Mouse (Mus musculus) lung, postnatal 36 days (tissue): ENCODE measurements around the gene Nln.
A peak's percentile ranks its signal among the peaks of the same experiment; 100 is the strongest.

Experiments used
- DNase-seq: peaks from one replicate; pipeline ENCODE4 v3.0.0; 2022; ENCODE audit warnings: mixed read lengths

The Nln gene

GRCm38 (mm10) chr13:104041481-104041880, 67.9 kb downstream of the Nln start:
- no peak for DNase-seq

DNA sequence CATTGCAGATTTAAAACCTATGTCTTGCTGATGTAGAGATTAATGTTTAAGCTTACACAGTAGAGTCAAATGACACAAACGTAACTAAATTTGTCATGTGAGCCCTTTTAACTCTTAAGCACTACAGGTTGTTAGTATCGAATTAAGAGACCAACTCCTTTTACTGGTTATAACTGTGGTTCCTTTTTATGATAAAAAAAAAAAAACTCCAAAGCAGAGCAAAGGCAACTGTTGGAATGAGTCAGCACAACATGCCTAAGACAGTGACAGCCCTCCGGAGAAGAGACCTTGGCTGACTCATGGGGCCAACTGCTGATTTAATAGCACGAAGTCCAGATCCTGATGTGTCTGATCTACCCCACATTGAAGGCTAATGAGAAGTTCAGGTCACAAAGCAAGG, 68.5 kb downstream of the Nln start:
- DNase-seq: no peak

DNA sequence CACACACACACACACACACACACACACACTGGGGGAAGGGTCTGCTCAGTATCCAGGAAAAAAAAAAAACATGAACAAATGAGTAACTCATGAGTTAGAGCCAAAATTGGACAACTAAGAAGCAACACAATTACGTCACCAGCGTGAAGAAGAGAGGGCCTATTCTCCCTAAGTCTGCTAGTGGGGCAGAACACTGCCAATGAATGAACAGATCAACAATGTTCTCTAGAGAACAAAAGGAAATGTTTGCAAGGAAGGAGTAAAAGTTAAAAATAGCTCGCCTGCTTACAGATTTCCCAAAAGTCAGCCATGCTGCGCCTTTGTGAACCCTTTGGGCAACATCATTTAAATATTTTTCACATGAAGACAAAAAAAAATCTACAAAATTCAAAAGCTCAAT, 69.6 kb downstream of the Nln start:
- no peak for DNase-seq

DNA sequence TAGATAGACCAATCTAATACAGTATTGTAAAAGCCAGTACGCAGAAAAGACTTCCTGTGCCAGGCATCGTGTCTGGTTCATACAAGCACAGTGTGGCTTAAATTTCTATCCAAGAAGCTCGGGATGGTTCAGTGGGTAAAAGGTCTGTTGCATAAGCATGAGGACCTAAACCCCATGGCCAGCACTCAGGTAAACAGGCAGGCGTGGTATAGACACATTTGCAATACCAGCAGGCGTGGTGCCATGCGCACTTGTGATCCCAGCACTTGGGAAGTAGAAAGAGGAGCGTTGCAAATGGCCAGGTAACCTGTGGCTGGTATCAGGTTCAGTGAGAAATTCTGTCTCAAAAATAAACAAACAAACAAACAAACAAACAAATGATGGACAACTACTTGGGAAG, 70.5 kb downstream of the Nln start:
- peak; percentile 73 for DNase-seq

DNA sequence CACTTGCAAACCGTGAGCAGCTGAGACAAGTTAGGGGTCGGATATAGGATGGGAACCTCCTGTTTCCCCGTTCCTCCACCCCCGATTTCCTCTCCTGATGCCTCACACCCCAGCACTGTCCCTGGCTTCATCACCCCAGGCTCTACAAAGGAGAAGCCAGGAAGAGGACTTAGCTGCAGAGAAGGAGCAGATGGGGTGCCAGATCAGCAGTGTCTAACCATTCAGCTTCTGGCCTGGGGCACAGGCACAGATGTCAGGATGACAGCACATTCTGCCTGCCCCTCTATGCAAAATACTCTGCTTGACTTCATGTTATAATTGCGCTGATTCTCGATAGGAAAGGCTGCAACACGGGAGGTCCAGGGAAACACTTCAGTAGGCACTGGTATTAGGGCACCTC, 71.1 kb downstream of the Nln start:
- no peak for DNase-seq

GRCm38 (mm10) chr13:104037531-104038290, 71.7 kb downstream of the Nln start:
- peak; percentile 82 for DNase-seq

DNA sequence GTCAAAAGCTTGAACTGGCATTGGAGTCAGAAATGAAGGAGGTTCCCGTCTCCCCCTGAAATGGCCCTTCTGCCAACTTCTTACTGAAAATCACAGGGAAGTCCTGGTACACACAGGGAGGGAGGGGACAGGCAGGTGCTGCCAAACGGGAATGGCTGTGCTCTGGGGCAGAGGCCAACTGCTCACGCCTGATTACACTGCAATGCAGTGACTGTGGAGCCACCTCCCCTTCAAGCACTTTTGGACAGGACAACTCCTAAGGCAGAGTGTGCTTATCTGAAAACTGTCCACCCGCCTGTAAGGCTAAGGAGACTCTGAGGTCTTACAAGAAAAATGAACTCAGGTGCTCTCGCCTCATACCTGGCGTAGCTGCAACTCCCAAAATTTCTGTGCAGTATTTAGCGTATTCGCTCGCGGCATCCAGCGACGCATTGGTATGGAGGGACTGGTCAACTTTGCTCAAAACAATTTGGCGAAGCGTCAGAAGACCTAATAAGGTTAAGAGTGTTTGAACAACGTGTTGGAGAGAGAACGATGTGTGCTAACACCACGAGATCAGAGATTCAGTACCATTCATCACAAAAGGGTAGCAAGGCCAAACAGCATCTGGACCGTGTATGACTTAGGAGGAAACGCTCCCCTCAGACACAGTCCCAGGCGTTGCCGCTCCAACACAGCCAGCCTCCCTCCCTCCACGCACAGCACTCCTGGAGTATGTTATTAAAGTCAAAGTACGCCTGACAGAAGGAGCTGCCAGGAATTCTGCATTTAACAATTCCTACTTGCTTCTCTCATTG, 72.7 kb downstream of the Nln start:
- peak; percentile 88 for DNase-seq

- no peak for DNase-seq
Measured at GRCm38 (mm10) chr13:104035651-104036050, 73.8 kb downstream of the Nln start.

- peak; percentile 37 for DNase-seq
Measured at GRCm38 (mm10) chr13:104034854-104035253, 74.6 kb downstream of the Nln start.

DNA sequence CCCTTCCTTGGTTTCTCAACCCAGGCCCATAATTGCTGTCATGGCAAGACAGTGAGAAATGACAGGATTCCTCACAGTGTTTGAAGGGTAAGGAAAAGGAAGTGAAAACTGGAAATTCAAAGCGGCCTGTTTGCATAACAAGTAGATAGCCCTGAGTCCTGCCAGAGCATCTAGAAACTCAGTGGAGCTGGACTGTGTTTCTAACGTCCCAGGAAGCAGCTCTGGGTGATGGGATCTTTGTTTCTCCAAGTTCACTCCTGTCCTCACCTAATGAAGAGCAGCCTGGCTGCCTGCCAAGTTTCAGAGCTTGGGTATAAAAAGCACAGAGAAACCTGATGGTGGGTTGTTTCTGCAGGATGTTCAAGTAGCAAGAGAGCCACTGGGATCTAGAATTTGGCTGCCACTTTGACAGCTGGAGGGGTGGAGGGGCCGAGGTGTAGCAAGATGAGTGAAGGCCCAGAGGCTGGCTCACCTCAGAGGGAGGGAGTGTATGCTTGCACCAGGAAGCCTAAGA, 76.7 kb downstream of the Nln start:
- peak; percentile 39 for DNase-seq

GRCm38 (mm10) chr13:104031821-104032331, 77.5 kb downstream of the Nln start:
- peak; percentile 75 for DNase-seq

DNA sequence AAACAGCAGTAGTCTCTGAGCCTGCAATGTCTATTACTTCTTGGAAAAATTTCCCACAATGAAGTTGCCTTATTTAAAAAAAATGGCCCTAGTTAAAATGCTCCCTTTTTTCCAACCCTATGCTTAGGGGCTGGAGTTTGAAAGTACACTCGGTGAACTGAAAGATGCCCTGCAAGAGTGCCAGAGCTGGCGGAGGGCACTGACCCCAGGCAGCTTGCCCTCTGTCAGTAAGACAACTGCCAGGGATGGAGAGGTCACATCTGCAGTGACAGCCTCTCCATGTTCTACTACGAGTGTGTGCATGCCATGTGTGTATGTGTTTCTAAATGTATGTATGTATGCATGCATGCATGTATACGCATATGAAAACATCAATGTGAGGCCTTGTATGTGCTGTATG, 78.5 kb downstream of the Nln start:
- DNase-seq: no peak

- no peak for DNase-seq
Measured at GRCm38 (mm10) chr13:104029511-104029910, 79.9 kb downstream of the Nln start.

DNA sequence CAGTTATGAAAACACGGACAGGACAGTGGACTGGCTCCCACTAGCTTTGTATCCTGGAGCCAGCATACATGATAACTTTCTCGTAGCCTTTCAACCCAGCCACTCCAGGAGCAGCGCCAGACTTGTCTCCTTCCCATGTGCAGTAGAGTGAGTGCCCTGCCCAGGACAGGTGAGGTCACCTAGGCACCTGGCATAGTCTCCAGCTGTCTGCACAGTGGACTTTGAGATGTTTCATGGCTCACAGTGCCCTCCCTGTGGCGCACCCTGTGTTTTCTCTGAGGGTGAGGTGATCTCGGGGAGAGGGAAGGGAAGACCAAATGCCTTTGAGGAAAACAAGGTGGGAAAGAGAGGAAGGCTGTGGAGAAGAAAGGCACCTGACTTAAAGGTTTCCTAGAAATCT, 80.3 kb downstream of the Nln start:
- no peak for DNase-seq

GRCm38 (mm10) chr13:104026525-104026924, 82.9 kb downstream of the Nln start:
- DNase-seq: no peak

GRCm38 (mm10) chr13:104025710-104025995, 83.8 kb downstream of the Nln start:
- no peak for DNase-seq

- no peak for DNase-seq
Measured at GRCm38 (mm10) chr13:104024856-104025709, 84.3 kb downstream of the Nln start.

DNA sequence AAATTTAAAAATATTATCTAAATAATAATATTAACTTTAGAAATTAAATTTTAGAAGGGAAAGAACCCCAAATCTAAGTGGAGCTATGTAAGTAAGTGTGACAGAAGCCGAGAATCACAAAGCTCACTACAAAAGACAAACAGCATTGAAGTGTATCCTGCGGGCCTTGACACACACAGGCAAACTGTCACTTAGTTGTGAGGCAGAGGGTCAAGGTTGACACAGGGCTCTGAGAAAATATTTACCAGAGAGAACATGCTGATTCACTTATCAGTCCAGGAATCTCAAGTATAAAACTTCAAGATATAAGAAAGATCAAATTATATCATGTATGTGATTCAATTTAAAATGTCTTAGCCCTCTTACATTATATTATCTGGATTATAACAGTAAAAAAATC, 85.1 kb downstream of the Nln start:
- no peak for DNase-seq

GRCm38 (mm10) chr13:104023356-104023911, 86.0 kb downstream of the Nln start:
- DNase-seq: no peak

- DNase-seq: no peak
Measured at GRCm38 (mm10) chr13:104018466-104019076, 90.8 kb downstream of the Nln start.

GRCm38 (mm10) chr13:104015246-104016105, 93.9 kb downstream of the Nln start:
- no peak for DNase-seq
